Mouse (Mus musculus) embryonic facial prominence, embryonic 12.5 days (tissue): ENCODE measurements at regions not wholly inside any gene's neighbourhood (a gene's known extent, or its start where the extent isn't known, plus 50 kb on each side); places are given as distances from the start of the nearest gene placed in this dataset.
"Not testable (repeated sequence)": the region's sequence is repeated elsewhere in the genome, so short reads cannot be mapped to it uniquely, and the experiment has no call there.

Experiments used
- ATAC-seq: fragments of 200-750 bp; cut with Nextera tagmentation; 2 replicates; pipeline ENCODE4 v1.8.0; 2017; ENCODE audit not compliant: insufficient number of reproducible peaks, insufficient read depth, low FRiP score, low TSS enrichment
- H3K27ac ChIP-seq: fragments of 300-500 bp; sonication (generic); 2 replicates; pipeline ENCODE4 v1.5.1; 2016; ENCODE audit warnings: mild to moderate bottlenecking
- H3K27me3 ChIP-seq: fragments of 300-500 bp; sonication (generic); 2 replicates; pipeline ENCODE4 v1.6.1; 2016; ENCODE audit warnings: mild to moderate bottlenecking, moderate library complexity
- H3K36me3 ChIP-seq: fragments of 300-500 bp; sonication (generic); 2 replicates; pipeline ENCODE4 v1.6.1; 2016; ENCODE audit warnings: mild to moderate bottlenecking
- H3K4me1 ChIP-seq: fragments of 300-500 bp; sonication (generic); 2 replicates; pipeline ENCODE4 v1.6.1; 2016
- H3K4me2 ChIP-seq: fragments of 300-500 bp; sonication (generic); replicated peaks from 2 replicates; pipeline ENCODE4 v1.6.1; 2016; ENCODE audit warnings: mild to moderate bottlenecking, moderate library complexity
- H3K4me3 ChIP-seq: fragments of 300-500 bp; sonication (generic); 2 replicates; pipeline ENCODE4 v1.5.1; 2016; ENCODE audit warnings: mild to moderate bottlenecking
- H3K9ac ChIP-seq: fragments of 300-500 bp; sonication (generic); 2 replicates; pipeline ENCODE4 v1.6.1; 2016; ENCODE audit warnings: mild to moderate bottlenecking, moderate library complexity
- H3K9me3 ChIP-seq: fragments of 300-500 bp; sonication (generic); 2 replicates; pipeline ENCODE4 v1.6.1; 2016; ENCODE audit warnings: mild to moderate bottlenecking, moderate library complexity
- WGBS: fragments of 180-500 bp; shearing (Covaris S2); methylation state at CpG from one replicate; pipeline ENCODE4 v1.1.7; 2016; 5-methylcytosine and 5-hydroxymethylcytosine counted together

- ATAC-seq = no peak
- WGBS = 92% methylated on average over 2 of the region's 2 CpGs
Measured at GRCm38 (mm10) chr14:59042152-59042551, 100.5 kb downstream of the 1700129C05Rik start.

GRCm38 (mm10) chr14:59025757-59026156 lies 116.9 kb downstream of the 1700129C05Rik start:
- H3K4me3 ChIP-seq, H3K4me1 ChIP-seq, H3K9me3 ChIP-seq, H3K9ac ChIP-seq, H3K4me2 ChIP-seq, H3K27me3 ChIP-seq, H3K36me3 ChIP-seq, H3K27ac ChIP-seq, ATAC-seq: not testable (repeated sequence)
- 59% methylated on average over 9 of the region's 9 CpGs for WGBS

More at GRCm38 (mm10) chr14:59042152-59042551, 100.5 kb downstream of the 1700129C05Rik start:
- Histone ChIP-seq H3K4me1 (peaks cover 7% of the 10 kb centered on the region; the same call in 1 of the 2 replicates), H3K36me3 (no peaks in the 10 kb centered on the region), H3K4me2 (no peak overlapping the region), H3K27me3 (no peaks in the 10 kb centered on the region), H3K9ac (no peak overlapping the region), H3K4me3 (no peak overlapping the region), H3K27ac (no peak overlapping the region), H3K9me3 (no peaks in the 10 kb centered on the region)

- Histone ChIP-seq H3K9ac (no peak overlapping the region), H3K9me3 (no peaks in the 10 kb centered on the region), H3K4me1 (no peaks in the 10 kb centered on the region), H3K27ac (no peak overlapping the region), H3K36me3 (no peaks in the 10 kb centered on the region), H3K4me2 (no peak overlapping the region), H3K4me3 (no peak overlapping the region), H3K27me3 (no peaks in the 10 kb centered on the region)
- 83% methylated on average over 3 of the region's 3 CpGs for WGBS
- no peak for ATAC-seq
Measured at GRCm38 (mm10) chr14:59009534-59009933, 133.2 kb downstream of the 1700129C05Rik start.

GRCm38 (mm10) chr14:58999106-58999778 lies 143.5 kb downstream of the 1700129C05Rik start:
- H3K9ac ChIP-seq = no peak overlapping the region
- H3K4me1 ChIP-seq = no peaks in the 10 kb centered on the region
- WGBS = 64% methylated on average over 5 of the region's 5 CpGs
- H3K27ac ChIP-seq = no peak overlapping the region
- no peak overlapping the region for H3K4me2 ChIP-seq
- no peaks in the 10 kb centered on the region for H3K27me3 ChIP-seq
- no peaks in the 10 kb centered on the region for H3K9me3 ChIP-seq
- no peak for ATAC-seq
- no peak overlapping the region for H3K4me3 ChIP-seq
- H3K36me3 ChIP-seq = no peaks in the 10 kb centered on the region

GRCm38 (mm10) chr14:58994994-58995393 lies 147.7 kb downstream of the 1700129C05Rik start:
- H3K9me3 ChIP-seq = no peaks in the 10 kb centered on the region
- no peaks in the 10 kb centered on the region for H3K4me1 ChIP-seq
- 80% methylated on average over 6 of the region's 6 CpGs for WGBS
- ATAC-seq = no peak
- H3K4me3 ChIP-seq = no peak overlapping the region
- H3K27ac ChIP-seq = no peak overlapping the region
- no peak overlapping the region for H3K9ac ChIP-seq
- no peaks in the 10 kb centered on the region for H3K36me3 ChIP-seq
- no peaks in the 10 kb centered on the region for H3K27me3 ChIP-seq
- no peak overlapping the region for H3K4me2 ChIP-seq

- no peaks in the 10 kb centered on the region for H3K36me3 ChIP-seq
- no peak overlapping the region for H3K4me3 ChIP-seq
- H3K9ac ChIP-seq = no peak overlapping the region
- WGBS = 53% methylated on average over 5 of the region's 5 CpGs
- no peaks in the 10 kb centered on the region for H3K9me3 ChIP-seq
- no peak overlapping the region for H3K27ac ChIP-seq
- no peak for ATAC-seq
- H3K4me2 ChIP-seq = no peak overlapping the region
- 0 out of 2 replicates have a peak, but pooled peaks cover 4% of the 10 kb centered on the region for H3K4me1 ChIP-seq
- no peaks in the 10 kb centered on the region for H3K27me3 ChIP-seq
Measured at GRCm38 (mm10) chr14:58989644-58990217, 153.0 kb downstream of the 1700129C05Rik start.

GRCm38 (mm10) chr14:58987688-58988087 lies 155.0 kb downstream of the 1700129C05Rik start:
- H3K27me3 ChIP-seq = no peaks in the 10 kb centered on the region
- H3K4me3 ChIP-seq = no peak overlapping the region
- no peak for ATAC-seq
- H3K9ac ChIP-seq = no peak overlapping the region
- no peaks in the 10 kb centered on the region for H3K9me3 ChIP-seq
- H3K36me3 ChIP-seq = no peaks in the 10 kb centered on the region
- WGBS = 60% methylated on average over 8 of the region's 8 CpGs
- 0 out of 2 replicates have a peak, but pooled peaks cover 4% of the 10 kb centered on the region for H3K4me1 ChIP-seq
- H3K4me2 ChIP-seq = no peak overlapping the region
- H3K27ac ChIP-seq = no peak overlapping the region

- Histone ChIP-seq H3K4me3 (no peak overlapping the region), H3K4me2 (no peak overlapping the region), H3K9ac (no peak overlapping the region), H3K27me3 (no peaks in the 10 kb centered on the region), H3K9me3 (no peaks in the 10 kb centered on the region), H3K36me3 (no peaks in the 10 kb centered on the region), H3K4me1 (0 out of 2 replicates have a peak, but pooled peaks cover 4% of the 10 kb centered on the region), H3K27ac (no peak overlapping the region)
- ATAC-seq = no peak
- WGBS = 65% methylated on average over 5 of the region's 5 CpGs
Measured at GRCm38 (mm10) chr14:58985838-58986237, 156.9 kb downstream of the 1700129C05Rik start.

GRCm38 (mm10) chr14:58976791-58977190 lies 165.9 kb downstream of the 1700129C05Rik start:
- WGBS = 85% methylated on average over 4 of the region's 4 CpGs
- no peaks in the 10 kb centered on the region for H3K36me3 ChIP-seq

GRCm38 (mm10) chr14:58969248-58969647 lies 173.4 kb downstream of the 1700129C05Rik start:
- no peak overlapping the region for H3K4me2 ChIP-seq
- no peak for ATAC-seq
- H3K27me3 ChIP-seq = no peaks in the 10 kb centered on the region
- H3K27ac ChIP-seq = no peak overlapping the region
- H3K9ac ChIP-seq = no peak overlapping the region
- 54% methylated on average over 3 of the region's 3 CpGs for WGBS
- H3K4me1 ChIP-seq = no peaks in the 10 kb centered on the region
- no peaks in the 10 kb centered on the region for H3K9me3 ChIP-seq
- no peaks in the 10 kb centered on the region for H3K36me3 ChIP-seq
- H3K4me3 ChIP-seq = no peak overlapping the region

More at GRCm38 (mm10) chr14:58976791-58977190, 165.9 kb downstream of the 1700129C05Rik start:
- no peak overlapping the region for H3K4me2 ChIP-seq
- H3K4me1 ChIP-seq = no peaks in the 10 kb centered on the region
- H3K9me3 ChIP-seq = no peaks in the 10 kb centered on the region
- no peak overlapping the region for H3K4me3 ChIP-seq
- no peaks in the 10 kb centered on the region for H3K27me3 ChIP-seq
- ATAC-seq = no peak
- H3K27ac ChIP-seq = no peak overlapping the region
- no peak overlapping the region for H3K9ac ChIP-seq

GRCm38 (mm10) chr14:58967975-58968374 lies 174.7 kb downstream of the 1700129C05Rik start:
- H3K9me3 ChIP-seq = no peaks in the 10 kb centered on the region
- WGBS = 86% methylated on average over 5 of the region's 5 CpGs

GRCm38 (mm10) chr14:58967163-58967562 lies 175.5 kb downstream of the 1700129C05Rik start:
- Histone ChIP-seq H3K4me2 (no peak overlapping the region), H3K27me3 (no peaks in the 10 kb centered on the region), H3K27ac (no peak overlapping the region), H3K9me3 (no peaks in the 10 kb centered on the region), H3K4me1 (no peaks in the 10 kb centered on the region), H3K9ac (no peak overlapping the region), H3K36me3 (no peaks in the 10 kb centered on the region), H3K4me3 (no peak overlapping the region)
- 83% methylated on average over 1 of the region's 1 CpGs for WGBS
- ATAC-seq = no peak

More at GRCm38 (mm10) chr14:58967975-58968374, 174.7 kb downstream of the 1700129C05Rik start:
- Histone ChIP-seq H3K27me3 (no peaks in the 10 kb centered on the region), H3K9ac (no peak overlapping the region), H3K4me1 (no peaks in the 10 kb centered on the region), H3K4me2 (no peak overlapping the region), H3K36me3 (no peaks in the 10 kb centered on the region), H3K4me3 (no peak overlapping the region), H3K27ac (no peak overlapping the region)
- ATAC-seq = no peak
